Mouse (Mus musculus) heart, embryonic 15.5 days (tissue): ENCODE measurements around the gene Olfr591. TPM values are rescaled to one million over a fixed set of nuclear protein-coding genes. Genes with fewer than 3 reads are reported as not detected.

Source experiments
- polyA plus RNA-seq: library from polyadenylated mRNA; unstranded; fragments of >200 nt; fragmentation: Nextera tagmentation; extraction: Ambion mirVana; gene quantifications from 2 replicates; pipeline ENCODE4 v1.2.1, GENCODE M21; 2015

The Olfr591 gene
- polyA plus RNA-seq, 1 experiment from 2014 or later = not detected

Other genes with a start within 250 kb of the Olfr591 start
- not detected in 2 replicates for gene Olfr573-ps1, start 235.8 kb downstream of the Olfr591 start, polyA plus RNA-seq
- gene Olfr574, start 229.9 kb downstream of the Olfr591 start, polyA plus RNA-seq = not detected in 2 replicates
- not detected in 2 replicates for gene Olfr575, start 219.6 kb downstream of the Olfr591 start, polyA plus RNA-seq
- not detected in 2 replicates for gene Olfr576, start 215.7 kb downstream of the Olfr591 start, polyA plus RNA-seq
- not detected in 2 replicates for gene Olfr577, start 202.4 kb downstream of the Olfr591 start, polyA plus RNA-seq
- gene Olfr578, start 189.0 kb downstream of the Olfr591 start, polyA plus RNA-seq = not detected in 2 replicates
- gene Olfr582, start 140.3 kb downstream of the Olfr591 start, polyA plus RNA-seq = not detected in 2 replicates
- gene Olfr583, start 127.0 kb downstream of the Olfr591 start, polyA plus RNA-seq = not detected in 2 replicates
- gene Olfr584, start 96.5 kb downstream of the Olfr591 start, polyA plus RNA-seq = not detected in 2 replicates
- gene Olfr585, start 80.6 kb downstream of the Olfr591 start, polyA plus RNA-seq = not detected in 2 replicates
- not detected in 2 replicates for gene Olfr586, start 52.7 kb downstream of the Olfr591 start, polyA plus RNA-seq
- gene Olfr588-ps1, start 37.5 kb downstream of the Olfr591 start, polyA plus RNA-seq = not detected in 2 replicates
- gene Olfr589, start 22.0 kb downstream of the Olfr591 start, polyA plus RNA-seq = not detected in 2 replicates
- not detected in 2 replicates for gene Olfr592, start 6.5 kb upstream of the Olfr591 start, polyA plus RNA-seq
- not detected in 2 replicates for gene Olfr593, start 33.5 kb upstream of the Olfr591 start, polyA plus RNA-seq
- not detected in 2 replicates for gene Olfr594, start 38.7 kb upstream of the Olfr591 start, polyA plus RNA-seq
- gene Usp17ld, start 74.2 kb upstream of the Olfr591 start, polyA plus RNA-seq = not detected in 2 replicates
- not detected in 2 replicates for gene Olfr596, start 127.3 kb upstream of the Olfr591 start, polyA plus RNA-seq
- not detected in 2 replicates for gene Olfr597, start 138.0 kb upstream of the Olfr591 start, polyA plus RNA-seq
- gene Olfr598, start 145.2 kb upstream of the Olfr591 start, polyA plus RNA-seq = not detected in 2 replicates
- not detected in 2 replicates for gene Olfr599, start 157.6 kb upstream of the Olfr591 start, polyA plus RNA-seq
- not detected in 2 replicates for gene Olfr600, start 171.3 kb upstream of the Olfr591 start, polyA plus RNA-seq
- not detected in 2 replicates for gene Olfr601, start 184.3 kb upstream of the Olfr591 start, polyA plus RNA-seq
- not detected in 2 replicates for gene Olfr603, start 207.8 kb upstream of the Olfr591 start, polyA plus RNA-seq
- not detected in 2 replicates for gene Usp17lc, start 236.7 kb upstream of the Olfr591 start, polyA plus RNA-seq